Mouse (Mus musculus): ENCODE data around the gene Sdha. TPM values are rescaled to one million over a fixed set of nuclear protein-coding genes. Genes with fewer than 3 reads are reported as not detected.

The Sdha gene
- total and polyA plus RNA-seq, 2 experiments from 2014 or later, result 401 to 960 TPM

GRCm38 (mm10) chr13:74382289-74382688, 32.2 kb upstream of the Sdha start:
- no peak for ATAC-seq (ENCODE audit: insufficient read depth, low read depth)
- 69% methylated on average over 3 of the region's 3 CpGs for WGBS

GRCm38 (mm10) chr13:74381533-74382276, 31.6 kb upstream of the Sdha start:
- TF ChIP-seq CTCF (IDR thresholded peaks at IDR 0.05; ENCODE audit: low read depth), result no peak
- no peak for TF ChIP-seq EP300 (IDR thresholded peaks at IDR 0.05; ENCODE audit: low read depth)
- Histone ChIP-seq H3K9ac (replicated peaks; ENCODE audit: low read depth, low read length) (no peak overlapping the region), H3K27ac (ENCODE audit: low read depth) (no peak overlapping the region), H3K9me3 (replicated peaks; ENCODE audit: control insufficient read depth, low read length) (no peaks in the 10 kb centered on the region), H3K4me1 (ENCODE audit: control insufficient read depth, insufficient read depth) (no peaks in the 10 kb centered on the region), H3K27me3 (ENCODE audit: control insufficient read depth, insufficient read depth, low read length) (no peaks in the 10 kb centered on the region), H3K4me3 (ENCODE audit: low read depth, low read length) (no peak overlapping the region), H3K36me3 (replicated peaks; ENCODE audit: control insufficient read depth, insufficient read depth, low read length) (no peaks in the 10 kb centered on the region), H3K4me2 (ENCODE audit: low read depth, low read length) (no peak overlapping the region)
- ATAC-seq (ENCODE audit: insufficient read depth, low read depth) (no peak), DNase-seq (ENCODE audit: low spot score) (no peak)
- WGBS, result 60% methylated on average over 10 of the region's 10 CpGs

More at GRCm38 (mm10) chr13:74382289-74382688, 32.2 kb upstream of the Sdha start:
- Histone ChIP-seq H3K36me3 (replicated peaks; ENCODE audit: control insufficient read depth, insufficient read depth, low read length) (no peaks in the 10 kb centered on the region), H3K4me2 (ENCODE audit: low read depth, low read length) (no peak overlapping the region), H3K27me3 (ENCODE audit: control insufficient read depth, insufficient read depth, low read length) (no peaks in the 10 kb centered on the region), H3K9ac (replicated peaks; ENCODE audit: low read depth, low read length) (no peak overlapping the region), H3K27ac (ENCODE audit: low read depth) (no peak overlapping the region), H3K4me3 (ENCODE audit: low read depth, low read length) (no peak overlapping the region), H3K4me1 (ENCODE audit: control insufficient read depth, insufficient read depth) (no peaks in the 10 kb centered on the region), H3K9me3 (replicated peaks; ENCODE audit: control insufficient read depth, low read length) (no peaks in the 10 kb centered on the region)
- TF ChIP-seq EP300 (IDR thresholded peaks at IDR 0.05; ENCODE audit: low read depth), result no peak
- DNase-seq (ENCODE audit: low spot score), result no peak

DNA sequence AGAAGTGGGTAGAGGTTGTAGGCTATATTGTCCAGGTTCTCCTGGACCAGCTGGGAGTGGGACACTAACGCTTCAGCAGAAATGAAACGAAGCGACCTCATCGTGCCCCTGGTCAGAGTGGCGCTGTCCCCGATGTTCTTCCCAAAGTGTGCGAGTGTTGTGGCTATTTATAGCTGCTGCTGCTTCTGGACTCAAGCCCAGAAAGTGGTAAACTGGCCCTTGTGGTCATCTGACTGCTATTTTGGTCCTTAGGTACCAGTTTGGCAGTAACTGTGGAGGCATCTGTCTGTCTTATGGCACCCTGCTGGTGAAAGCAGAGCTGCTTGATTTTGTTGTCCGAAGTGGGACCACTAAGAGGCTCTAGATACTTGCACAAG, 13.8 kb upstream of the Sdha start, which contains the start of gene Lrrc14b:
Gene Lrrc14b (minus strand): TSS at position 147 of the 377 bp plus-strand sequence.
- DNase-seq (ENCODE audit: low spot score), result peak; percentile 91
- WGBS, result 19% methylated on average over 8 of the region's 8 CpGs
- Histone ChIP-seq H3K4me2 (ENCODE audit: low read depth, low read length) (peak within 1 kb of the TSS; percentile 66), H3K27ac (ENCODE audit: low read depth) (peak within 1 kb of the TSS; percentile 92), H3K4me1 (ENCODE audit: control insufficient read depth, insufficient read depth) (peaks cover 11% of the 10 kb centered on the region; the same call in 1 of the 2 replicates), H3K36me3 (replicated peaks; ENCODE audit: control insufficient read depth, insufficient read depth, low read length) (peaks cover 31% of the 10 kb centered on the region), H3K9ac (replicated peaks; ENCODE audit: low read depth, low read length) (peak within 1 kb of the TSS; percentile 45), H3K27me3 (ENCODE audit: control insufficient read depth, insufficient read depth, low read length) (no peaks in the 10 kb centered on the region), H3K4me3 (ENCODE audit: low read depth, low read length) (peak within 1 kb of the TSS; percentile 42), H3K9me3 (replicated peaks; ENCODE audit: control insufficient read depth, low read length) (no peaks in the 10 kb centered on the region)
- TF ChIP-seq CTCF (IDR thresholded peaks at IDR 0.05; ENCODE audit: low read depth) (peak; percentile 29), EP300 (IDR thresholded peaks at IDR 0.05; ENCODE audit: low read depth) (peak; percentile 87; the same call in 1 of the 2 replicates)
- peak; percentile 92 for ATAC-seq (ENCODE audit: insufficient read depth, low read depth)

GRCm38 (mm10) chr13:74363176-74363858, 13.2 kb upstream of the Sdha start:
- peak overlapping the region; percentile 45 for H3K9ac ChIP-seq (replicated peaks; ENCODE audit: low read depth, low read length)
- H3K27ac ChIP-seq (ENCODE audit: low read depth), result peak overlapping the region; percentile 92
- H3K4me2 ChIP-seq (ENCODE audit: low read depth, low read length), result peak overlapping the region; percentile 66
- DNase-seq (ENCODE audit: low spot score) (peak; percentile 9), ATAC-seq (ENCODE audit: insufficient read depth, low read depth) (peak; percentile 57)
- H3K36me3 ChIP-seq (replicated peaks; ENCODE audit: control insufficient read depth, insufficient read depth, low read length), result peaks cover 36% of the 10 kb centered on the region
- TF ChIP-seq CTCF (IDR thresholded peaks at IDR 0.05; ENCODE audit: low read depth) (no peak), EP300 (IDR thresholded peaks at IDR 0.05; ENCODE audit: low read depth) (no peak)
- 50% methylated on average over 13 of the region's 13 CpGs for WGBS
- peak overlapping the region; percentile 42 for H3K4me3 ChIP-seq (ENCODE audit: low read depth, low read length)
- peaks cover 11% of the 10 kb centered on the region; the same call in 1 of the 2 replicates for H3K4me1 ChIP-seq (ENCODE audit: control insufficient read depth, insufficient read depth)
- no peaks in the 10 kb centered on the region for H3K9me3 ChIP-seq (replicated peaks; ENCODE audit: control insufficient read depth, low read length)
- H3K27me3 ChIP-seq (ENCODE audit: control insufficient read depth, insufficient read depth, low read length), result no peaks in the 10 kb centered on the region

DNA sequence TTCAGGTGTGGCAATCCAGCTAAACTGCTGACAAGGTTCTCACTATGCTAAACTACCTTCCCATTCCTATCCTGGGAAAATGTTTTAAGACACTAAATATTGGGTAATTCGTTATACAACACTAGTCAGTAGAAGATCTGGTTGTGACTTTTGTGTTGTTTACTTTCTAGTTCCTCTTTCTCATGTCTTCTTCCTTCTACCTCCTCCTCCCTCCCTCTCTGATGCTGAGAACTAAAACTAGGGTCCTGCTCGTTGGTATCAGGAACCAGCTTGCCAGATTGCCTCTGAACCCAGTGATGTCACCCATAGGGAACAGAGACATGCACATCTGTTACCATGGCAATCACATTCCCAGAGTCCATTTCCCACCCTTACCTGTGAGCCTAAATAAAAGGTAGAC, 12.1 kb upstream of the Sdha start:
- peak overlapping the region; percentile 42; the same call in 1 of the 2 replicates for H3K4me3 ChIP-seq (ENCODE audit: low read depth, low read length)
- no peak overlapping the region for H3K27ac ChIP-seq (ENCODE audit: low read depth)
- peak overlapping the region; percentile 66 for H3K4me2 ChIP-seq (ENCODE audit: low read depth, low read length)
- peaks cover 44% of the 10 kb centered on the region for H3K36me3 ChIP-seq (replicated peaks; ENCODE audit: control insufficient read depth, insufficient read depth, low read length)
- no peaks in the 10 kb centered on the region for H3K27me3 ChIP-seq (ENCODE audit: control insufficient read depth, insufficient read depth, low read length)
- no peaks in the 10 kb centered on the region for H3K9me3 ChIP-seq (replicated peaks; ENCODE audit: control insufficient read depth, low read length)
- no peak overlapping the region for H3K9ac ChIP-seq (replicated peaks; ENCODE audit: low read depth, low read length)
- H3K4me1 ChIP-seq (ENCODE audit: control insufficient read depth, insufficient read depth), result peaks cover 11% of the 10 kb centered on the region; the same call in 1 of the 2 replicates
- DNase-seq (ENCODE audit: low spot score) (no peak), ATAC-seq (ENCODE audit: insufficient read depth, low read depth) (no peak)
- TF ChIP-seq CTCF (IDR thresholded peaks at IDR 0.05; ENCODE audit: low read depth) (no peak), EP300 (IDR thresholded peaks at IDR 0.05; ENCODE audit: low read depth) (no peak)
- 57% methylated on average over 2 of the region's 2 CpGs for WGBS

All from heart, postnatal 0 days (tissue).